Mouse (Mus musculus) intestine, postnatal 0 days (tissue): ENCODE results near the gene 3110082I17Rik. TPM values are rescaled to one million over a fixed set of nuclear protein-coding genes. Genes with fewer than 3 reads are reported as not detected.

Source experiments
- ATAC-seq: fragments of 200-750 bp; cut with Nextera tagmentation; 2 replicates; pipeline ENCODE4 v1.8.0; 2017; ENCODE audit warnings: mild to moderate bottlenecking, moderate TSS enrichment, moderate library complexity
- H3K27ac ChIP-seq: fragments of 300-500 bp; sonication (generic); 2 replicates; pipeline ENCODE4 v1.5.1; 2014; ENCODE audit warnings: mild to moderate bottlenecking, low read depth, low read length, moderate library complexity
- H3K27me3 ChIP-seq: fragments of 300-500 bp; sonication (generic); replicated peaks from 2 replicates; pipeline ENCODE4 v1.6.1; 2014; ENCODE audit warnings: low read length, mixed read lengths; ENCODE audit not compliant: control insufficient read depth, insufficient read depth
- H3K36me3 ChIP-seq: fragments of 300-500 bp; sonication (generic); 2 replicates; pipeline ENCODE4 v1.6.1; 2014; ENCODE audit warnings: mild to moderate bottlenecking, moderate library complexity; ENCODE audit not compliant: control insufficient read depth, insufficient read depth
- H3K4me1 ChIP-seq: fragments of 300-500 bp; sonication (generic); replicated peaks from 2 replicates; pipeline ENCODE4 v1.6.1; 2014; ENCODE audit warnings: antibody characterized with exemption, low read length, mixed read lengths; ENCODE audit not compliant: control insufficient read depth, insufficient read depth
- H3K4me2 ChIP-seq: fragments of 300-500 bp; sonication (generic); replicated peaks from 2 replicates; pipeline ENCODE4 v1.6.1; 2014; ENCODE audit warnings: low read depth, mild to moderate bottlenecking, moderate library complexity
- H3K4me3 ChIP-seq: fragments of 300-500 bp; sonication (generic); 2 replicates; pipeline ENCODE4 v1.5.1; 2014; ENCODE audit warnings: low read depth, low read length
- H3K9ac ChIP-seq: fragments of 300-500 bp; sonication (generic); 2 replicates; pipeline ENCODE4 v1.6.1; 2014; ENCODE audit warnings: mild to moderate bottlenecking, low read depth, low read length
- H3K9me3 ChIP-seq: fragments of 300-500 bp; sonication (generic); 2 replicates; pipeline ENCODE4 v1.6.1; 2016; ENCODE audit warnings: mixed run types; ENCODE audit not compliant: control insufficient read depth
- CTCF ChIP-seq: sonication (generic); IDR thresholded peaks from 2 replicates; pipeline ENCODE4 v1.5.1; 2016; ENCODE audit warnings: low read depth, mild to moderate bottlenecking, control low read depth, antibody characterized with exemption, moderate library complexity
- WGBS: fragments of 180-500 bp; shearing (Covaris S2); extraction: QIAGEN DNeasy Blood & Tissue Kit; methylation state at CpG from one replicate; pipeline ENCODE4 v1.1.7; 2014; 5-methylcytosine and 5-hydroxymethylcytosine counted together
- polyA plus RNA-seq: library from polyadenylated mRNA; unstranded; fragments of >200 nt; fragmentation: Nextera tagmentation; extraction: Ambion mirVana; gene quantifications from 2 replicates; pipeline ENCODE4 v1.2.1, GENCODE M21; 2015

3110082I17Rik gene
- polyA plus RNA-seq, 1 experiment from 2014 or later = 8.3 TPM

- Histone ChIP-seq H3K36me3 (no peaks in the 10 kb centered on the region), H3K27ac (no peak overlapping the region), H3K9me3 (no peaks in the 10 kb centered on the region), H3K4me2 (no peak overlapping the region), H3K4me3 (no peak overlapping the region), H3K27me3 (no peaks in the 10 kb centered on the region), H3K9ac (no peak overlapping the region), H3K4me1 (no peaks in the 10 kb centered on the region)
- ATAC-seq = no peak
- no peak for TF ChIP-seq CTCF
- WGBS = 87% methylated on average over 5 of the region's 5 CpGs
Observed at GRCm38 (mm10) chr5:139440451-139440850, 19.9 kb downstream of the 3110082I17Rik start.

- TF ChIP-seq CTCF = no peak
- Histone ChIP-seq H3K9ac (no peak overlapping the region), H3K4me2 (no peak overlapping the region), H3K4me1 (no peaks in the 10 kb centered on the region), H3K9me3 (no peaks in the 10 kb centered on the region), H3K36me3 (no peaks in the 10 kb centered on the region), H3K27me3 (no peaks in the 10 kb centered on the region), H3K4me3 (no peak overlapping the region), H3K27ac (no peak overlapping the region)
- ATAC-seq = no peak
- WGBS = 84% methylated on average over 12 of the region's 12 CpGs
Observed at GRCm38 (mm10) chr5:139438440-139438839, 21.9 kb downstream of the 3110082I17Rik start.

- no peak overlapping the region for H3K4me3 ChIP-seq
- no peak for ATAC-seq
- no peak overlapping the region for H3K9ac ChIP-seq
- no peaks in the 10 kb centered on the region for H3K36me3 ChIP-seq
- no peaks in the 10 kb centered on the region for H3K27me3 ChIP-seq
- no peak overlapping the region for H3K4me2 ChIP-seq
- no peaks in the 10 kb centered on the region for H3K4me1 ChIP-seq
- no peaks in the 10 kb centered on the region for H3K9me3 ChIP-seq
- no peak overlapping the region for H3K27ac ChIP-seq
- 87% methylated on average over 4 of the region's 4 CpGs for WGBS
- TF ChIP-seq CTCF = no peak
Observed at GRCm38 (mm10) chr5:139437769-139438168, 22.6 kb downstream of the 3110082I17Rik start.

- no peak for TF ChIP-seq CTCF
- WGBS = 58% methylated on average over 8 of the region's 8 CpGs
- H3K9ac ChIP-seq = no peak overlapping the region
- ATAC-seq = no peak
- H3K27ac ChIP-seq = no peak overlapping the region
- H3K36me3 ChIP-seq = no peaks in the 10 kb centered on the region
- no peaks in the 10 kb centered on the region for H3K27me3 ChIP-seq
- no peak overlapping the region for H3K4me2 ChIP-seq
- H3K4me1 ChIP-seq = no peaks in the 10 kb centered on the region
- no peak overlapping the region for H3K4me3 ChIP-seq
- H3K9me3 ChIP-seq = no peaks in the 10 kb centered on the region
Observed at GRCm38 (mm10) chr5:139434940-139435339, 25.4 kb downstream of the 3110082I17Rik start.

GRCm38 (mm10) chr5:139433842-139434568 is 26.3 kb downstream of the 3110082I17Rik start:
- no peaks in the 10 kb centered on the region for H3K36me3 ChIP-seq
- no peaks in the 10 kb centered on the region for H3K4me1 ChIP-seq
- WGBS = 74% methylated on average over 9 of the region's 9 CpGs
- no peak overlapping the region for H3K9ac ChIP-seq
- no peaks in the 10 kb centered on the region for H3K27me3 ChIP-seq
- H3K4me3 ChIP-seq = no peak overlapping the region
- no peak overlapping the region for H3K27ac ChIP-seq
- no peak for ATAC-seq
- no peak for TF ChIP-seq CTCF
- H3K4me2 ChIP-seq = no peak overlapping the region
- no peaks in the 10 kb centered on the region for H3K9me3 ChIP-seq

GRCm38 (mm10) chr5:139432747-139433508 is 27.4 kb downstream of the 3110082I17Rik start:
- ATAC-seq = no peak
- Histone ChIP-seq H3K27ac (no peak overlapping the region), H3K27me3 (no peaks in the 10 kb centered on the region), H3K36me3 (no peaks in the 10 kb centered on the region), H3K4me3 (no peak overlapping the region), H3K4me2 (no peak overlapping the region), H3K9ac (no peak overlapping the region), H3K9me3 (no peaks in the 10 kb centered on the region), H3K4me1 (no peaks in the 10 kb centered on the region)
- WGBS = 77% methylated on average over 7 of the region's 7 CpGs
- TF ChIP-seq CTCF = no peak
